Mouse (Mus musculus) testis, adult 2 months (tissue): Measurements from ENCODE around the gene Eif2ak3. TPM values are rescaled to one million over a fixed set of nuclear protein-coding genes. Genes with fewer than 3 reads are reported as not detected.

Experiments used
- H3K27ac ChIP-seq: fragments of 200-500 bp; 2 replicates; pipeline ENCODE4 v1.5.1; 2012; ENCODE audit warnings: low read depth, low read length; ENCODE audit not compliant: control insufficient read depth, insufficient read depth
- H3K27me3 ChIP-seq: fragments of 200-500 bp; 2 replicates; pipeline ENCODE4 v1.6.1; 2012; ENCODE audit warnings: mild to moderate bottlenecking, low read length, moderate library complexity; ENCODE audit not compliant: control insufficient read depth, insufficient read depth
- H3K36me3 ChIP-seq: fragments of 200-500 bp; 2 replicates; pipeline ENCODE4 v1.6.1; 2012; ENCODE audit warnings: mild to moderate bottlenecking, low read length; ENCODE audit not compliant: control insufficient read depth, insufficient read depth
- H3K4me1 ChIP-seq: fragments of 200-500 bp; 2 replicates; pipeline ENCODE4 v1.6.1; 2012; ENCODE audit warnings: low read length; ENCODE audit not compliant: control insufficient read depth, insufficient read depth
- H3K4me3 ChIP-seq: fragments of 200-500 bp; 2 replicates; pipeline ENCODE4 v1.5.1; 2012; ENCODE audit warnings: low read depth, mild to moderate bottlenecking, low read length, moderate library complexity, mixed read lengths; ENCODE audit not compliant: control insufficient read depth
- CTCF ChIP-seq: fragments of 200-500 bp; IDR thresholded peaks from 2 replicates; pipeline ENCODE4 v1.5.1; 2012; ENCODE audit warnings: low read depth, mild to moderate bottlenecking, inconsistent platforms, low read length, moderate library complexity; ENCODE audit not compliant: control insufficient read depth, insufficient read depth, insufficient replicate concordance
- POLR2A ChIP-seq: fragments of 200-500 bp; IDR thresholded peaks from 2 replicates; pipeline ENCODE4 v1.6.1; 2012; ENCODE audit warnings: low read depth, mild to moderate bottlenecking, inconsistent platforms, low read length, moderate library complexity; ENCODE audit not compliant: control insufficient read depth
- polyA plus RNA-seq: library from polyadenylated mRNA; depleted of rRNA; stranded (reverse); fragments of >200 nt; gene quantifications from 2 replicates; pipeline ENCODE4 v1.2.3, GENCODE M21; 2012

The Eif2ak3 gene
- polyA plus RNA-seq, 1 experiment, result 2.1 TPM

DNA sequence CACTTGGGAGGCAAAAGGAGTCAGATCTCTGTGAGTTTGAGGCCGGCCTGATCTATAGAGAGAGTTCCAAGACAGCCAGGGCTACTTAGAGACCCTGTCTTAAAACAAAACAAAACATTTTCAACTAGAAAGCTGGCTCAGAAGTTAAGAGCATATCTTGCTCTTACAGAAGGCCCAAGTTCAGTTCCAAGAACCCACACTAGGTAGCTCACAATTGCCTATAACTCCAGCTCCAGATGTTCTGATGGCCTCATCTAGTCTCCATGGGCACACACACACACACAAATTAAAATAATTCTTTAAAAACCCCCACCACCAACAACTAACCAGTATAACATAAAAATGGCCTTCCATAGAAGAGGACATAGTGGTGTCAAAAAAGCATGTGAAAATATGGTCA lies 33.8 kb upstream of the Eif2ak3 start:
- Histone ChIP-seq H3K27ac (no peak overlapping the region), H3K4me3 (no peak overlapping the region), H3K4me1 (peaks cover 11% of the 10 kb centered on the region), H3K27me3 (no peaks in the 10 kb centered on the region), H3K36me3 (no peaks in the 10 kb centered on the region)
- TF ChIP-seq CTCF, result no peak
- TF ChIP-seq POLR2A, result no peak

DNA sequence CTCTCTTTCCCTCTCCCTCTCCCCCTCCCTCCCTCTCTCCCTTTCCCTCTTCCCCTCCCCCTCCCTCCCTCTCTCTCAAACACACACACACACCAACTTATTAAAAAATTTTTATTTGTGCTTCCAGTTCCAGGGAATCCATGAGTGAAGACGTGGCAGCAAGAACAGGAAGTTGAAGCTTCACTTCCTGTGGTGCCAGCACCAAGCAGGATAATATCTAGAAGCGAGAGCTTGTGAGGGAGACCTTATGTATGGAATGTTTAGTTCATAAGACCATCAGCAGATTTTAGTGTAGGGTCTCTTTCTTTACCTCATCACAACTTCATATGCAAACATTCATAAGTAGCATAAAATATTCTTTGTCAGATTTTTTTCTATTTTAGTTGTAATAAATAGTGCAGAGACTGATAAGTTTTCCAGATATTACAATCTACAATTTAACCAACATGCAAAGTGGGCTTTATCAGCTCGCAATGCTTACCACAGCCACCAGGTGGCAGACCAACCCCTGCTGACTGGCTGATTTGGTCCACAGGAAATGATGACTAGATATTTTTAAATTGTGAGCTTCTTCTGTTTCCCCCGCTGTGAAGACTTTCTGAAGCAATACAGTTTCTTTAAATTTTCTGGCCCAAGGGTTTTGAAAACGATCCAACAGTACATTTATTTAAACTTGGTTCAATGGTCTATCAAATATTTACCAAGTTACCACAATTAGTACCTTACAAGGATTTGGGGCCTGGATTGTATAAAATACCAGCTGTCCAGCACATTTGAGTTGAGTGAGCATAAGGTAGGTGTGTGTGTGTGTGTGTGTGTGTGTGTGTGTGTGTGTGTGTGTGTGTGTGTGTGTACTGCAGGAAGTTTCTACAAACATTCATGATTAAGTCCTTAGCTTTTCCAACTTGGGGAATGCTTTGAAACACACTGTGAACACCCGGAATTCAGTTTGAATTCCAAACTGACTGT lies 32.5 kb upstream of the Eif2ak3 start:
- H3K4me1 ChIP-seq, result peaks cover 5% of the 10 kb centered on the region; the same call in 1 of the 2 replicates
- H3K4me3 ChIP-seq, result no peak overlapping the region
- H3K36me3 ChIP-seq, result no peaks in the 10 kb centered on the region
- H3K27ac ChIP-seq, result no peak overlapping the region
- TF ChIP-seq CTCF (peak; percentile 83; the same call in 1 of the 2 replicates), POLR2A (no peak)
- no peaks in the 10 kb centered on the region for H3K27me3 ChIP-seq

DNA sequence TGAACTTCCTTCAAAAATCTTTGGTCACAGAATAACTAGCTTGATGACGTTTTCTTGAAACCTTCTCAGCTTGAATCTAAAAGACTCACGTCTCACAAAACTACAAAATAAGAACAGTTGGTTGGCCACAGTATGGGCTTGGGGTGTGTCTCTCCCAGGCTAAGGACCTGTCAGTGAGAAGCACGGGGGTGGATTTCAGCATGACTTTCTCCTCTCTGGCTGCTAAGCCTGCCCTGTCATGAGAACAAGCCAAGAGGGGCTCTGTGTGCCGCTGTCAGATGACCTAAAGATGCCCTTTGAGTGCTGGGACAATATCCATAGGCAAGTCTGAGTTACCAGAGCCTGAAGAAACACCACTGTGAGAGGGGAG lies 31.8 kb upstream of the Eif2ak3 start:
- Histone ChIP-seq H3K4me3 (no peak overlapping the region), H3K27ac (peak overlapping the region; percentile 43; the same call in 1 of the 2 replicates), H3K27me3 (no peaks in the 10 kb centered on the region), H3K36me3 (no peaks in the 10 kb centered on the region), H3K4me1 (peaks cover 5% of the 10 kb centered on the region; the same call in 1 of the 2 replicates)
- no peak for TF ChIP-seq POLR2A
- no peak for TF ChIP-seq CTCF

DNA sequence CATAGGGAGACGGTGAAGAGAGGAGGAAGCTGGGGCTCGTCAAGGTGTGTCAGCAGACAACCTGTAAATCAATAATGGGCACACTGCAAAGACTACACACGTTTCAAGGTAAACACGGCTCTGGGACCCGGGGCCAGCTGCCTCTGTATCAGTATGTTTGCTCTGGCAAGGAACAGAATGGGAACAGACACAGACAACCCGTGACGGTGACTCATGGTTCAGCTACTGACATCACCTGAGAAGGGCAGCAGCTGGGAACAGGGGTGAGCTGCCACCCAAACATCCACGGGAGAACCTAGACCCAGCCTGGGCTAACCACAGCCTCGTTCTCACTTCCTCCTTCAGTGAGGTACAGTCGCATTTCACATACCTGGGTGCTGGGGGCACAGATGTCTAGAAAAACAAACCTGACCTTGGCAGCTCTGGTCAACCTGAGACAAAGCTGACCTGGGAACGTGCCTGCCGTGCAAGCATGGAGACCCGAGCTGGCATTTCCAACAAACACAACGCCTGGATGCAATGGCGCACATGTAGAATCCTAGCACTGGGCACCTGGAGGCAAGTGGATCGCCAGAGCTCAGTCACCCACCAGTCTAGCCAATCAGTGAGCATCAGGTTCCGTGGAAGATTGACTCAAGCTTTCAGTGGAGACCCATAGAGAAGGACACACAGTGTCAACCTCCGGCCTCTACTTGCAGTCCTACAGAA lies 30.2 kb upstream of the Eif2ak3 start:
- no peaks in the 10 kb centered on the region for H3K36me3 ChIP-seq
- H3K27me3 ChIP-seq, result no peaks in the 10 kb centered on the region
- H3K4me3 ChIP-seq, result no peak overlapping the region
- TF ChIP-seq CTCF (no peak), POLR2A (no peak)
- no peak overlapping the region for H3K27ac ChIP-seq
- peaks cover 5% of the 10 kb centered on the region; the same call in 1 of the 2 replicates for H3K4me1 ChIP-seq

DNA sequence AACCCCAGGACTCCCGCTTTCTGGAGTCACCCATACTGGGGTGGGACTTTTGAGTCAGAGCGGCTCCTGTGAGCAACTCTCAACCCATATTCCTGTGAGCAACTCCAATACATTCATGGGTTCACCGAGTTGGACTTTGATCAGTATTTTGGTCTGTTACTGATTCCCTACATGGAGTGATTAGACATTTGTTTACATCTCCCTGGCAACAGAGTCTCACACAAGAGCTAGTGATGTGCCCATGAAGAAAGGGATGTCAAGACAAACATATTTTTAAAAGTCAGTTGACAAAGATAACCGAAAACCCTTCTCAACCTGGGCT lies 29.7 kb upstream of the Eif2ak3 start:
- peaks cover 5% of the 10 kb centered on the region; the same call in 1 of the 2 replicates for H3K4me1 ChIP-seq
- H3K27ac ChIP-seq, result no peak overlapping the region
- H3K27me3 ChIP-seq, result no peaks in the 10 kb centered on the region
- no peak overlapping the region for H3K4me3 ChIP-seq
- TF ChIP-seq POLR2A, result no peak
- no peak for TF ChIP-seq CTCF
- H3K36me3 ChIP-seq, result no peaks in the 10 kb centered on the region

DNA sequence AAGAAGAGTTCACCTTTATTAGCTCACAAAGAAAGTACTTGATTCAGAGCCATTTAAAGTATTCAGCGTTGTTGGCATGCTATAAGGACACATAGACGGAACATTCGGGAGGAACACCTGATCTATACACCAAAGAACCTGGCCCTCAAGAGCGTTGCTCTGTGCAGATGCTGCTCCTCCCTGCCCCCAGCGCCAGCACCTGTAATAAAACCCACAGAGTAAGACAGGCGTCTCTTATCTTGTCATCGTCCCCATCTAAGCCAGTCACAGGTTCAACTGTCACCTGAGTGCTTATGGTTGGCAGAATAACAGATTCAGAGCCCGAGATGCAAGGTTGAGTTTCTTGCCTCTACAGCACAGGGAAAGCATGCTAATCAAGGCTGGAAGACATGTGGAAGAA lies 28.8 kb upstream of the Eif2ak3 start:
- Histone ChIP-seq H3K4me3 (no peak overlapping the region), H3K4me1 (peaks cover 5% of the 10 kb centered on the region; the same call in 1 of the 2 replicates), H3K36me3 (no peaks in the 10 kb centered on the region), H3K27me3 (no peaks in the 10 kb centered on the region), H3K27ac (no peak overlapping the region)
- TF ChIP-seq CTCF, result no peak
- no peak for TF ChIP-seq POLR2A

DNA sequence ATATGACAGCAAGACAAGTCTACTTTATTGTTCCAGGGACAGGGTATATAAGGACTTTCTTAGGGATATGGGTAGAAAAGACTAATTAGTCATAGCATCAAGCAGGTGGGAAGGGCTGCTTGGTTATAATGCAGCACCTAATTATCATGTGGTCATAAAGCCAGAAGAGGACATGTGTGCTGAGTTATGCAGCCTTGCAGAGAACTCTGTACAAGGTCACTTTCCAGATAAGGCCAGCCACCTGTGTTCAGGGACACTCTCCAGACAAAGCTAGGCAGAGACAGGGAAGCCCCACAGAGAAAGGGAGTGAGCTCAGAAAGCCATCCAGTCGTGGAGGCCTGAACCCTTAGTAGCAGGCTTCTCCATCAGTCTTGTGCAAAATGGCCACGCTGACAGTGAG lies 22.7 kb upstream of the Eif2ak3 start:
- Histone ChIP-seq H3K4me1 (peaks cover 10% of the 10 kb centered on the region), H3K36me3 (no peaks in the 10 kb centered on the region), H3K4me3 (no peak overlapping the region), H3K27ac (no peak overlapping the region), H3K27me3 (no peaks in the 10 kb centered on the region)
- TF ChIP-seq POLR2A (no peak), CTCF (no peak)
